Mouse (Mus musculus) embryonic facial prominence, embryonic 12.5 days (tissue): ENCODE data around the gene Gstp3. TPM values are rescaled to one million over a fixed set of nuclear protein-coding genes. Genes with fewer than 3 reads are reported as not detected.
"Not testable (repeated sequence)": the region's sequence is repeated elsewhere in the genome, so short reads cannot be mapped to it uniquely, and the experiment has no call there.

ENCODE experiments used
- ATAC-seq: fragments of 200-750 bp; cut with Nextera tagmentation; 2 replicates; pipeline ENCODE4 v1.8.0; 2017; ENCODE audit not compliant: insufficient number of reproducible peaks, insufficient read depth, low FRiP score, low TSS enrichment
- H3K27ac ChIP-seq: fragments of 300-500 bp; sonication (generic); 2 replicates; pipeline ENCODE4 v1.5.1; 2016; ENCODE audit warnings: mild to moderate bottlenecking
- H3K27me3 ChIP-seq: fragments of 300-500 bp; sonication (generic); 2 replicates; pipeline ENCODE4 v1.6.1; 2016; ENCODE audit warnings: mild to moderate bottlenecking, moderate library complexity
- H3K36me3 ChIP-seq: fragments of 300-500 bp; sonication (generic); 2 replicates; pipeline ENCODE4 v1.6.1; 2016; ENCODE audit warnings: mild to moderate bottlenecking
- H3K4me1 ChIP-seq: fragments of 300-500 bp; sonication (generic); 2 replicates; pipeline ENCODE4 v1.6.1; 2016
- H3K4me2 ChIP-seq: fragments of 300-500 bp; sonication (generic); replicated peaks from 2 replicates; pipeline ENCODE4 v1.6.1; 2016; ENCODE audit warnings: mild to moderate bottlenecking, moderate library complexity
- H3K4me3 ChIP-seq: fragments of 300-500 bp; sonication (generic); 2 replicates; pipeline ENCODE4 v1.5.1; 2016; ENCODE audit warnings: mild to moderate bottlenecking
- H3K9ac ChIP-seq: fragments of 300-500 bp; sonication (generic); 2 replicates; pipeline ENCODE4 v1.6.1; 2016; ENCODE audit warnings: mild to moderate bottlenecking, moderate library complexity
- H3K9me3 ChIP-seq: fragments of 300-500 bp; sonication (generic); 2 replicates; pipeline ENCODE4 v1.6.1; 2016; ENCODE audit warnings: mild to moderate bottlenecking, moderate library complexity
- WGBS: fragments of 180-500 bp; shearing (Covaris S2); methylation state at CpG from one replicate; pipeline ENCODE4 v1.1.7; 2016; 5-methylcytosine and 5-hydroxymethylcytosine counted together
- polyA plus RNA-seq: library from polyadenylated mRNA; unstranded; fragments of >200 nt; fragmentation: Nextera tagmentation; extraction: Ambion mirVana; gene quantifications from 2 replicates; pipeline ENCODE4 v1.2.1, GENCODE M21; 2016

Gstp3 gene
- polyA plus RNA-seq, 1 experiment from 2014 or later = not detected

GRCm38 (mm10) chr19:4057962-4058361, 1.4 kb downstream of the Gstp3 start:
- Histone ChIP-seq H3K9ac (no peak overlapping the region), H3K4me2 (no peak overlapping the region), H3K4me1 (0 out of 2 replicates have a peak, but pooled peaks cover 3% of the 10 kb centered on the region), H3K4me3 (no peak overlapping the region), H3K27ac (no peak overlapping the region), H3K9me3 (no peaks in the 10 kb centered on the region), H3K27me3 (no peaks in the 10 kb centered on the region), H3K36me3 (no peaks in the 10 kb centered on the region)
- 94% methylated on average over 7 of the region's 7 CpGs for WGBS
- ATAC-seq = no peak

GRCm38 (mm10) chr19:4057389-4057788, 2.0 kb downstream of the Gstp3 start:
- H3K4me1 ChIP-seq = 0 out of 2 replicates have a peak, but pooled peaks cover 3% of the 10 kb centered on the region
- H3K27ac ChIP-seq = no peak overlapping the region
- no peak overlapping the region for H3K4me2 ChIP-seq
- no peak for ATAC-seq
- H3K36me3 ChIP-seq = no peaks in the 10 kb centered on the region
- H3K27me3 ChIP-seq = no peaks in the 10 kb centered on the region
- 80% methylated on average over 13 of the region's 13 CpGs for WGBS
- H3K9ac ChIP-seq = no peak overlapping the region
- H3K9me3 ChIP-seq = no peaks in the 10 kb centered on the region
- no peak overlapping the region for H3K4me3 ChIP-seq

GRCm38 (mm10) chr19:4056727-4057126, 2.6 kb downstream of the Gstp3 start:
- Histone ChIP-seq H3K4me3 (no peak overlapping the region), H3K27me3 (no peaks in the 10 kb centered on the region), H3K9me3 (no peaks in the 10 kb centered on the region), H3K4me2 (no peak overlapping the region), H3K9ac (no peak overlapping the region), H3K27ac (no peak overlapping the region), H3K4me1 (0 out of 2 replicates have a peak, but pooled peaks cover 3% of the 10 kb centered on the region), H3K36me3 (no peaks in the 10 kb centered on the region)
- WGBS = 48% methylated on average over 4 of the region's 4 CpGs
- no peak for ATAC-seq

GRCm38 (mm10) chr19:4055947-4056693, 3.2 kb downstream of the Gstp3 start:
- no peaks in the 10 kb centered on the region for H3K36me3 ChIP-seq
- WGBS = 53% methylated on average over 15 of the region's 15 CpGs
- no peaks in the 10 kb centered on the region for H3K27me3 ChIP-seq
- H3K27ac ChIP-seq = no peak overlapping the region
- no peak for ATAC-seq
- 0 out of 2 replicates have a peak, but pooled peaks cover 3% of the 10 kb centered on the region for H3K4me1 ChIP-seq
- no peak overlapping the region for H3K9ac ChIP-seq
- H3K4me2 ChIP-seq = no peak overlapping the region
- no peak overlapping the region for H3K4me3 ChIP-seq
- 0 out of 2 replicates have a peak, but pooled peaks cover under 1% of the 10 kb centered on the region for H3K9me3 ChIP-seq

DNA sequence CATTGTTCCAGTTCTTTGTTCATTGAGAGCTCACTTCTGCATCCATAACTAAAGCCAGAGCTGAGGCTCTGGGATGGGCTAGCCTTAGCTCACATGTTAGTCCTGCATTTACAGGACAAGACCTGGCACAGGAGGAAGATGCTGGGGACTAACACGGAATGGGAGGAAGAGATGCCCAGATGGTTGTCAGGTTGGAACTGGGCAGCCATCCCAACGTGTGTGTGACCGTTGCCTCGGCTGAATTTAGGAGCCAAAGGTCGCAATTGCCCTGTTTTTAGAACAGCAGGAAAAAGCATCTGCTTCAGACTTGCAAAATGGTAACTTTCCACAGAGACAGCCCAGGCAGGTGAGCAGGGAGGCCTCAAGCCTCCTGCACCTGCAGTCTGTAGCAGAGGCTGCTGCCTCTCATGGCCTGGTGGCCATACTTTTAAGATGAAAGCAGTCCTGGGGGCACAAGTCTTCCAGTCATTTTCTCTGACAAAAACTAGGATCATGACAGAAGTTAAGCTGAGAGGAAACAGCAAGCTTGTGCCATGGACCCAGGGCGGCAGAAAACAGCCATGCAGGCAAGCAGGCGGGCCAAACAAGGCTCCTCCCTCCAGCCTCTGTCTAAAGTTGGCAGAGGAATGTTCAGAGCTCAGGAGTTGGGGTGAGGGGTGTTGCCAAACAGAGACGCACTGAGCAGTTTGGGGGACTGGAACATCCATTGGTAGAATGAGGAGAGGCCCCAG, 4.0 kb downstream of the Gstp3 start:
- Histone ChIP-seq H3K27me3 (no peaks in the 10 kb centered on the region), H3K9ac (no peak overlapping the region), H3K27ac (no peak overlapping the region), H3K4me2 (no peak overlapping the region), H3K9me3 (0 out of 2 replicates have a peak, but pooled peaks cover 3% of the 10 kb centered on the region), H3K4me3 (no peak overlapping the region), H3K36me3 (no peaks in the 10 kb centered on the region), H3K4me1 (0 out of 2 replicates have a peak, but pooled peaks cover 3% of the 10 kb centered on the region)
- 65% methylated on average over 8 of the region's 8 CpGs for whole genome bisulfite sequencing
- ATAC-seq = no peak

- Histone ChIP-seq H3K27ac (no peak overlapping the region), H3K4me2 (no peak overlapping the region), H3K27me3 (no peaks in the 10 kb centered on the region), H3K4me1 (0 out of 2 replicates have a peak, but pooled peaks cover 3% of the 10 kb centered on the region), H3K4me3 (no peak overlapping the region), H3K9me3 (0 out of 2 replicates have a peak, but pooled peaks cover 3% of the 10 kb centered on the region), H3K9ac (no peak overlapping the region), H3K36me3 (no peaks in the 10 kb centered on the region)
- WGBS = 81% methylated on average over 5 of the region's 5 CpGs
- no peak for ATAC-seq
Observed at GRCm38 (mm10) chr19:4054613-4055012, 4.8 kb downstream of the Gstp3 start.

GRCm38 (mm10) chr19:4052516-4053030, 6.8 kb downstream of the Gstp3 start:
- WGBS = 77% methylated on average over 5 of the region's 5 CpGs
- Histone ChIP-seq H3K27me3 (no peaks in the 10 kb centered on the region), H3K9me3 (0 out of 2 replicates have a peak, but pooled peaks cover 3% of the 10 kb centered on the region), H3K4me2 (no peak overlapping the region), H3K4me1 (0 out of 2 replicates have a peak, but pooled peaks cover 3% of the 10 kb centered on the region), H3K9ac (no peak overlapping the region), H3K4me3 (no peak overlapping the region), H3K27ac (no peak overlapping the region), H3K36me3 (no peaks in the 10 kb centered on the region)
- ATAC-seq = no peak

GRCm38 (mm10) chr19:4051741-4052515, 7.4 kb downstream of the Gstp3 start:
- H3K36me3 ChIP-seq = no peaks in the 10 kb centered on the region
- no peak overlapping the region for H3K4me3 ChIP-seq
- 50% methylated on average over 10 of the region's 10 CpGs for WGBS
- no peaks in the 10 kb centered on the region for H3K27me3 ChIP-seq
- H3K27ac ChIP-seq = no peak overlapping the region
- H3K4me1 ChIP-seq = 0 out of 2 replicates have a peak, but pooled peaks cover 3% of the 10 kb centered on the region
- H3K9ac ChIP-seq = no peak overlapping the region
- H3K4me2 ChIP-seq = no peak overlapping the region
- no peak for ATAC-seq
- H3K9me3 ChIP-seq = 0 out of 2 replicates have a peak, but pooled peaks cover 3% of the 10 kb centered on the region

DNA sequence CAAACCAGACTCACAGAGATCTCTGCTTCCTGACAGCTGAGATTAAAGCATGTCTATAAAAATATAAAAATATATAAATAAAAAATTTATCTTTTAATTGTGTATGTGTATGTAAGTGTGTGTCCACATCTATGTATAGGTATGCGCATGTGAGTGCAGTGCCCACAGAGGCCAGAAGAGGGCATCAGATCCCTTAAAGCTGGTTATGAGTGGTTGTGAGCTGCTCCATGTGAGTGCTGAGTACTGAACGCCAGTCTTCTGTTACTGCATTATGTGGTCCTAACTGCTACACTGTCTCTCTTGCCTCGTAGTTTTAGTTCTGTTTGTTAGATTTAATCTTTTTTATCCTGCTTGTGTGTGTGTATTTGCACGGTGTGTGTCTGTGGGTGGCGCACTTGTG, 8.4 kb downstream of the Gstp3 start:
- no peak overlapping the region for H3K4me3 ChIP-seq
- H3K4me2 ChIP-seq = no peak overlapping the region
- ATAC-seq = no peak
- no peaks in the 10 kb centered on the region for H3K36me3 ChIP-seq
- no peak overlapping the region for H3K9ac ChIP-seq
- no peak overlapping the region for H3K27ac ChIP-seq
- 0 out of 2 replicates have a peak, but pooled peaks cover 3% of the 10 kb centered on the region for H3K4me1 ChIP-seq
- 0 out of 2 replicates have a peak, but pooled peaks cover 3% of the 10 kb centered on the region for H3K9me3 ChIP-seq
- H3K27me3 ChIP-seq = no peaks in the 10 kb centered on the region
- 92% methylated on average over 5 of the region's 5 CpGs for WGBS

GRCm38 (mm10) chr19:4049069-4049468, 10.3 kb downstream of the Gstp3 start:
- H3K27ac ChIP-seq, H3K27me3 ChIP-seq, H3K9ac ChIP-seq, H3K4me3 ChIP-seq, ATAC-seq, H3K9me3 ChIP-seq, H3K36me3 ChIP-seq, H3K4me2 ChIP-seq, H3K4me1 ChIP-seq: not testable (repeated sequence)
- 90% methylated on average over 5 of the region's 5 CpGs for WGBS

GRCm38 (mm10) chr19:4047859-4048258, 11.5 kb downstream of the Gstp3 start:
- no peak for ATAC-seq
- Histone ChIP-seq H3K36me3 (no peaks in the 10 kb centered on the region), H3K4me1 (0 out of 2 replicates have a peak, but pooled peaks cover 2% of the 10 kb centered on the region), H3K9ac (no peak overlapping the region), H3K27ac (no peak overlapping the region), H3K27me3 (no peaks in the 10 kb centered on the region), H3K9me3 (0 out of 2 replicates have a peak, but pooled peaks cover 3% of the 10 kb centered on the region), H3K4me2 (no peak overlapping the region), H3K4me3 (no peak overlapping the region)
- 14% methylated on average over 4 of the region's 4 CpGs for WGBS
